Mouse (Mus musculus) intestine, embryonic 15.5 days (tissue): ENCODE measurements around the gene Nppa. TPM values are rescaled to one million over a fixed set of nuclear protein-coding genes. Genes with fewer than 3 reads are reported as not detected.
A peak's percentile ranks its signal among the peaks of the same experiment; 100 is the strongest.

Source experiments
- ATAC-seq: fragments of 200-750 bp; cut with Nextera tagmentation; 2 replicates; pipeline ENCODE4 v1.8.0; 2017; ENCODE audit warnings: moderate TSS enrichment, moderate library complexity
- H3K27ac ChIP-seq: fragments of 300-500 bp; sonication (generic); 2 replicates; pipeline ENCODE4 v1.5.1; 2015; ENCODE audit warnings: mild to moderate bottlenecking, inconsistent platforms
- H3K27me3 ChIP-seq: fragments of 300-500 bp; sonication (generic); replicated peaks from 2 replicates; pipeline ENCODE4 v1.6.1; 2015; ENCODE audit warnings: inconsistent platforms
- H3K36me3 ChIP-seq: fragments of 300-500 bp; sonication (generic); 2 replicates; pipeline ENCODE4 v1.6.1; 2015; ENCODE audit warnings: inconsistent platforms
- H3K4me1 ChIP-seq: fragments of 300-500 bp; sonication (generic); replicated peaks from 2 replicates; pipeline ENCODE4 v1.6.1; 2015; ENCODE audit warnings: inconsistent platforms
- H3K4me2 ChIP-seq: fragments of 300-500 bp; sonication (generic); replicated peaks from 2 replicates; pipeline ENCODE4 v1.6.1; 2015; ENCODE audit warnings: mild to moderate bottlenecking, inconsistent platforms
- H3K4me3 ChIP-seq: fragments of 300-500 bp; sonication (generic); replicated peaks from 2 replicates; pipeline ENCODE4 v1.5.1; 2015; ENCODE audit warnings: inconsistent platforms
- H3K9ac ChIP-seq: fragments of 300-500 bp; sonication (generic); 2 replicates; pipeline ENCODE4 v1.6.1; 2015; ENCODE audit warnings: inconsistent platforms
- H3K9me3 ChIP-seq: fragments of 300-500 bp; sonication (generic); 2 replicates; pipeline ENCODE4 v1.6.1; 2016; ENCODE audit warnings: inconsistent platforms
- WGBS: fragments of 180-500 bp; shearing (Covaris S2); methylation state at CpG from one replicate; pipeline ENCODE4 v1.1.7; 2015; 5-methylcytosine and 5-hydroxymethylcytosine counted together
- polyA plus RNA-seq: library from polyadenylated mRNA; unstranded; fragments of >200 nt; fragmentation: Nextera tagmentation; extraction: Ambion mirVana; gene quantifications from 2 replicates; pipeline ENCODE4 v1.2.1, GENCODE M21; 2015

Gene Nppa
- 0.21 TPM in 1 of 2 replicates, not detected in the other for polyA plus RNA-seq

DNA sequence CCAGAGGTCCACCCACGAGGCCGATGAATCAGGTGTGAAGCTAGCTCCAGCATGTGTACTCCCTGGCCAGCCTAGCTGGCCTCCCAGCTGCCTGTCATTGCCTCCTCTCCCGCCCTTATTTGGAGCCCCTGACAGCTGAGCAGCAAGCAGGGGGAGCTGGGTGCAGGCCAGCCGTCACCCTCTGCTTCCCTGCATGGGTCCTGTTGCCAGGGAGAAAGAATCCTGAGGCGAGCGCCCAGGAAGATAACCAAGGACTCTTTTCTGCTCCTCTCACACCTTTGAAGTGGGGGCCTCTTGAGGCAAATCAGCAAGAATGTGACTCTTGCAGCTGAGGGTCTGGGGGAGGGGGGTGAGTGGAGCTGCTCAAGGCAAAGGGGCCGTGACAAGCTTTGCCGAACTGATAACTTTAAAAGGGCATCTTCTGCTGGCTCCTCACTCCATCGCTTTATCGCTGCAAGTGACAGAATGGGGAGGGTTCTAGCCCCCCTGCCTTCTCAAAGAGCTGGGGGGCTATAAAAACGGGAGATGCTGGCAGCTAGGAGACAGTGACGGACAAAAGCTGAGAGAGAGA, at the start of gene Nppa:
TSS of gene Nppa (plus strand) at position 521 of the 571 bp plus-strand sequence.
- 35% methylated on average over 12 of the region's 12 CpGs for WGBS

DNA sequence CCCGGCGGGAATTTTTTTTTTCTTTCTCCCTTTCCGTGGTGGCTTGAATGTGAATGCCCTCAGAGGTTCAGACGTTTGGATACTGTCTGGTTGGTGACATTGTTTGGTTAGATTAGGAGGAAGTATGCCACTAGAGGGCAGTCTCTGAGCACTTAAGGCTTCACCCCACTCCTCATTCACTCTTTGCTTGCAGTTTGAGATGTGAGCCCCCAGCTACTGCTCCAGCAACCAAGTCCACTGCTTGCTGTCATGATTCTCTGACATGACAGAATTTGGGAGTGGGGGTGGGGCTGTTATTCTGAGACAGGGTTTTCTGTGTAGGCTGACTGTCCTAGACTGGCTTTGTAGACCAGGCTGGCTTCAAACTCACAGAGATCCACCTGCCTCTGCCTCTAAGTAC, 46.9 kb upstream of the Nppa start:
- Histone ChIP-seq H3K4me2 (no peak overlapping the region), H3K4me3 (no peak overlapping the region), H3K9me3 (no peaks in the 10 kb centered on the region), H3K36me3 (no peaks in the 10 kb centered on the region; the same call in 1 of the 2 replicates), H3K4me1 (no peaks in the 10 kb centered on the region), H3K27ac (no peak overlapping the region), H3K27me3 (no peaks in the 10 kb centered on the region), H3K9ac (no peak overlapping the region)
- ATAC-seq, result no peak
- WGBS, result 11% methylated on average over 4 of the region's 4 CpGs

More for the DNA sequence above, at the start of gene Nppa:
- Histone ChIP-seq H3K36me3 (0 out of 2 replicates have a peak, but pooled peaks cover 5% of the 10 kb centered on the region), H3K9ac (no peak within 1 kb of the TSS), H3K27ac (no peak within 1 kb of the TSS), H3K27me3 (no peaks in the 10 kb centered on the region), H3K4me2 (no peak within 1 kb of the TSS), H3K9me3 (no peaks in the 10 kb centered on the region), H3K4me3 (no peak within 1 kb of the TSS), H3K4me1 (no peaks in the 10 kb centered on the region)
- ATAC-seq, result no peak

DNA sequence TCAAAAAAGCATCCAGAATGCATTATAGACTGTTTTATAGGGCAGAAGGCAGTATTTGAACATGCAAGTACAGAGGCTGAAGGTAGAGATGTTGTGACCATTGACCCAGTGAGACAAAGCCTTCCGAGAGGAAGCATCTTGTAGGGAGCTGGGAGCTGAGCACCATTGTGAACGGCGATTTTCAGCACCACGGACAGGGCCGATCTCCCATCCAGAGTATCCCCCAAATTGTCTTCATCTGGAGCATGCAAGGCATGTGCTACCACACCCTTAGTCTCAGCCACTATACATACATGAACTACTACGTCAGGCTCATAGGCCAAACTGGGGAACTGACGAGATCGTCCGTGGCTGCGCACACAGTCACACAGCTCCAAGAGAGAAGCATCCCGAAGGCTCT, 43.4 kb upstream of the Nppa start:
- Histone ChIP-seq H3K9ac (no peak overlapping the region), H3K4me1 (no peaks in the 10 kb centered on the region), H3K4me2 (no peak overlapping the region), H3K9me3 (no peaks in the 10 kb centered on the region), H3K4me3 (no peak overlapping the region), H3K36me3 (no peaks in the 10 kb centered on the region), H3K27ac (no peak overlapping the region), H3K27me3 (no peaks in the 10 kb centered on the region)
- ATAC-seq, result no peak
- 37% methylated on average over 11 of the region's 11 CpGs for WGBS

DNA sequence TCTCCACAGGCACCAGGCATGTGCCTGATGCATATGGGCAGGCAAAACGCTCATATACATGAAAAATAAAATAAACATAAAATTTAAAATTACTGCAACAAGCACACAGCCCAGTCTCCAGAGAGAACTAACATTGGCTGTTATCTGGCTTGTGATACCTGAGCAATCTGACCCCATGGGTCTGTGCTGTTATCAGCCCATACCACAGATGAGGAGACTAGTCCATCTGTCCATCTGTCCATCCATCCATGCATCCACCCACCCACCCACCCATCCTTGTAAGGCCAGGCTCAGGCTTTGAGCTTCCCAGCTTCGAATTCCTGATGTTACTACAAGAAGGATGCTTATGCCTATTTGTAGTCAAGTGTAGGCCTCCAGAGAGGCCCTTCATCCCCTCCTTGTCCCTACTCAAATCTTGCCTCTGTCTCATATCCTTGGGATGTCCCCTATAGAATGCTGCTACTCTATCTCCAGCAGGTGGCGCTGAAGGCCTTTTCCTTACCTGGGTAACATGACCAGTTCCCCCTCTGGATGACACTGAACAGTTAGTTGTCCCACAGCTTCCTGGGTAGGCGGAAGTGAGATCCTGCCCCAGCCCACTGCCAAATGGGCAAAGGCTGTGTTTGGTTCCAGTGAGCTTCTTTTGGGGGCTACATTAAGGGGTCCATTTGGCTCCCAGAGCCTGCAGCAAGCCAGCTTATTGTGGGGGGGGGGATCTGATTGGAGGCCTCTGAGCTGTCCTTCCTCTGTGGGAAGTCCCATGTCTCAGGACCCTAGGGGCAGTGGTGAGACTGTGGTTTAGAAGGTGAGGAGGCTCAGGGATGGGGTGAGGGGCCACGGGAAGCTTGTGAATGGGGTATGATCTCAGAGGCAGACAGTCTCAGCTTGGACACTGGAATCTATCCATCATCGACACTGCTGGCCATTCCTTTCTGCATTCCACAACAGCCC, 40.4 kb upstream of the Nppa start:
- no peaks in the 10 kb centered on the region for H3K4me1 ChIP-seq
- H3K4me3 ChIP-seq, result no peak overlapping the region
- no peaks in the 10 kb centered on the region for H3K9me3 ChIP-seq
- H3K27me3 ChIP-seq, result no peaks in the 10 kb centered on the region
- 44% methylated on average over 6 of the region's 6 CpGs for WGBS
- H3K4me2 ChIP-seq, result no peak overlapping the region
- peak; percentile 65 for ATAC-seq
- no peak overlapping the region for H3K27ac ChIP-seq
- no peak overlapping the region for H3K9ac ChIP-seq
- no peaks in the 10 kb centered on the region for H3K36me3 ChIP-seq

DNA sequence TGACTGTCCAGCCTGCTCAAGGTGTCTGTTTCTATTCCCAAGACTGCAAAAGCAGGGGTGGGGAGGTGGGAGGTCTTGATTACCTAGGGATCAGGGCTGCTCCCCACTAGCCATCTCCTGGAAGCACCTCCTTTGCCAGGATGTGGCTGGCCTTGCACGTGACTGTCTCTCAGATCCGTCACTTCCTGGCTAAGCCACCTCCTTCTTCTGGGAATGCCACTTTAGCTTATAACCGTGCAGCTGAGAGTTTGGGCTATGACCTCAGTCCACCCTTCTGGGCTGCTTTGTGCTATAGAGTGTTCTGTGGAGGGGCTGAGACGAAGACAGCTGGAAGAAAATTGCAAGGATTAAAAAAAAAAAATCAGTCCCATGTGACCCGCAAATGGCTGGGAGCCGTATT, 37.7 kb upstream of the Nppa start:
- Histone ChIP-seq H3K27ac (no peak overlapping the region), H3K4me2 (no peak overlapping the region), H3K4me1 (no peaks in the 10 kb centered on the region), H3K27me3 (no peaks in the 10 kb centered on the region), H3K9ac (no peak overlapping the region), H3K4me3 (no peak overlapping the region), H3K36me3 (no peaks in the 10 kb centered on the region), H3K9me3 (no peaks in the 10 kb centered on the region)
- WGBS, result 42% methylated on average over 6 of the region's 6 CpGs
- ATAC-seq, result no peak

DNA sequence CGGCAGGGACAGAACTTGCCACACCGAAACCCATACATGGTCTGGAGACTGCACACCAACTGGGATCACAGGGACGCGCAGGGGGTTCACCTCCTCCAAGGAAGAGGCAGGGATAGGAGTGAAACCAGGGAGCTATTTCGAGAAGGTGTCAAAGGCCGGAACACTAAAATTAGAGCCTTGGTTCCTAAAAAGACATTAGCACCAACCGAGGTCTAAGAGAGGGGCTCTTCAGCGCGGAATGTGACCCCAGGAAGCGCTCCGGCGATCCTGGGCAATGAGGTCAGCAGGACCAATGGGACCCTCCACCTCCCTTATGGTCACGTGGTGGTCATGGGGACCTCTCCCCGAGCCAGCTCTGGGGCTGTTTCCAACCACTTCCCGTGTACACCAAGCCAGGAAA, 36.9 kb upstream of the Nppa start:
- Histone ChIP-seq H3K27me3 (no peaks in the 10 kb centered on the region), H3K4me3 (no peak overlapping the region), H3K9ac (no peak overlapping the region), H3K4me1 (no peaks in the 10 kb centered on the region), H3K4me2 (no peak overlapping the region), H3K36me3 (no peaks in the 10 kb centered on the region), H3K9me3 (no peaks in the 10 kb centered on the region), H3K27ac (no peak overlapping the region)
- 85% methylated on average over 15 of the region's 15 CpGs for WGBS
- no peak for ATAC-seq

DNA sequence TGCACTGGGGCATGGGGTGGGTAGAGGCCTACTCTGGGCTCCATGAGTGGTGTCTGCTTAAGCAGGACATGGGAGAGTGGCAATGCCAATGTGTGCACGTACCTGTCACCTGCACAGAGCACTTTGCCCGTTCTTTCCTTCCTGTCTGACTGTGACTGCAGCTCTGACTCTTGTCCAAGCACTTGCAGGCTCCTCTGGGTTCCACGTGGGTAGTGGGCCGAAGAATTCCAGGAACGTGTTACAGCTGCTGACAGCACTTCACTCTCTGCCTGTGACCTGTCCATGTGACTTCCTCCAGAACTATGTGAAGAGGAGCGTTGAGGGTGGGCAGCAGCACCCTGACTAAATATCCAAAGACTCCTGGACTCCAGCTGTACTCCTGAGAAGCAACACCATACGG, 34.8 kb upstream of the Nppa start:
- Histone ChIP-seq H3K27ac (no peak overlapping the region), H3K4me2 (no peak overlapping the region), H3K4me1 (no peaks in the 10 kb centered on the region), H3K36me3 (no peaks in the 10 kb centered on the region), H3K9ac (no peak overlapping the region), H3K9me3 (no peaks in the 10 kb centered on the region), H3K27me3 (no peaks in the 10 kb centered on the region), H3K4me3 (no peak overlapping the region)
- 60% methylated on average over 7 of the region's 7 CpGs for WGBS
- no peak for ATAC-seq

DNA sequence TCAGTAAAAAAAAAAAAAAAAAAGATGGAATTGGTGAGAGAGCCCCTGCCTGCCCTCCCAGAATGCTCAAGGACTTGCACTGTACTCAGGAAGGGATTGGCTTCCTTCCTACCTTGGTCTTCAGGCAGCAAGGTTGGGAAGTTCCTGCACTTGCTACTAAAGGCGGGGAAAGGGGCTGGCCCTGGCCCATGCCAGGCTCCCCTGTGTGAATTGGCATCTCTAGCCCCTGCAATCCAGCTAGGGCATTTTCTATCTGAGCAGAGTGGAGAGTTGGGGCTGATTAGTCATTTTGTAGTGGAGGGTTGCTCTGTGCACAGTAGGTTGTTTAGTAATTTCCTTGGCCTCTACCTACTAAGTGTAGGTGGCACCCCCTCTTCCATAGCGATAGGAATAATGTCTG, 31.7 kb upstream of the Nppa start:
- Histone ChIP-seq H3K9ac (no peak overlapping the region), H3K4me3 (no peak overlapping the region), H3K4me1 (no peaks in the 10 kb centered on the region), H3K27ac (no peak overlapping the region), H3K9me3 (no peaks in the 10 kb centered on the region), H3K27me3 (no peaks in the 10 kb centered on the region), H3K4me2 (no peak overlapping the region), H3K36me3 (no peaks in the 10 kb centered on the region)
- 76% methylated on average over 2 of the region's 2 CpGs for WGBS
- ATAC-seq, result no peak

DNA sequence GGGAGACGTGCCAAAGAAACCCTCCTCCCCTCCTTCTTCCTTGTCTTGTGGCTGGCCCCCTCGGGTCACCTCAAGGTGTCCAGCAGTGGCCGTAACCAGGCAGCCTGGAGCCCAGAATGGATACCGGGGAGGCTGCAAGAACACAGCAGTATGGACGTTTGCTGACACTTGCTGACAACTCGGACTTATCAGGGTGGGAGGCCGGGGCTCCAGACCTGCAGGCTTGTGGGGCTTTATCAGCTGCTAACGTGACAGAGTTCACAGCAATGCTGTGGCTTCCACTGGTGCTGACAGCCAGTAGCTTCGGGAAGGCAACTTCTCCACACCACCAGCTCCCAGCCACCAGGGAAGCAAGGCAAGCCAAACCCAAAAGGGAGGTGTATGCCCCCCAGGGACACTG, 31.2 kb upstream of the Nppa start:
- no peaks in the 10 kb centered on the region for H3K9me3 ChIP-seq
- H3K27me3 ChIP-seq, result no peaks in the 10 kb centered on the region
- no peak overlapping the region for H3K4me3 ChIP-seq
- 48% methylated on average over 9 of the region's 9 CpGs for WGBS
- H3K9ac ChIP-seq, result no peak overlapping the region
- no peaks in the 10 kb centered on the region for H3K36me3 ChIP-seq
- no peak overlapping the region for H3K27ac ChIP-seq
- H3K4me2 ChIP-seq, result no peak overlapping the region
- no peaks in the 10 kb centered on the region for H3K4me1 ChIP-seq
- ATAC-seq, result no peak

DNA sequence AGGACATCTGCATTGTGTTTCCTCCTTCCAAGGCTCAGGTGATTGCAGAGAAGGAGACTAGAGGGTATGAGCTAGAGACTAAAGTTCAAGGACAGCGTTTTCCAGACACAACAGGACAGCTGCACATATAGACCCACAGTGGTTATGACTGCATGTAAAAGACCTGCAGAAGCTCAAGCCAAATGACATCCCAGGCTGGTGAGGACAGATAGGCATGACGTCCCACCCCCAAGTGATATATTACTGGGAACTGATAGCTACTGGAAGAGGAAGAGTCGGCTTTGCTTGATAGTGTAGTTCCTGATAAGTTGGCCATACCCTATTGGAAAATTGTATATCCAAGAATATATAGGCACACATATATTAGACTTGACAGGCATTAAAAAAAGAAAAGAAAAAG, 24.3 kb upstream of the Nppa start:
- Histone ChIP-seq H3K9me3 (no peaks in the 10 kb centered on the region), H3K9ac (no peak overlapping the region), H3K4me1 (no peaks in the 10 kb centered on the region), H3K36me3 (no peaks in the 10 kb centered on the region), H3K4me3 (no peak overlapping the region), H3K4me2 (no peak overlapping the region), H3K27me3 (no peaks in the 10 kb centered on the region), H3K27ac (no peak overlapping the region)
- WGBS, result 64% methylated on average over 3 of the region's 3 CpGs
- no peak for ATAC-seq

DNA sequence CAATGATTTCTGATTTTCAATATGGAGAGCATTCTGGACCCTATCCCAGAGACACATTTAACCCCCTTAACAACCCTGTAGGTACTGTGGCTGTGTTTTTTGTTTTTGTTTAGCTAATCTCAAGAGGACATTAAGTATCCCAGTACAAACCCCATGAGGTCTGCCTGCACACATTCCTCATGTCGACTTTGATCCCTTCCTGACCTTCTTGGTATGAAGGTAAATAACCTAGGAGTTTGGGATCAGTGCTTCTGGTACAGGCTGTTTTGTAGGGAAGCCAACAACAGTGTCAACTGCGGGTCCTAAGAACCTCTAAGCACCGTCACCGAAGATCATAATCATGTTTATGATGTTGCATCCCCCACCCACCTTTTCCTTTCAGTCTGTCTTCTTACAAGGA, 22.8 kb upstream of the Nppa start:
- 79% methylated on average over 4 of the region's 4 CpGs for WGBS
- no peaks in the 10 kb centered on the region for H3K27me3 ChIP-seq
- no peaks in the 10 kb centered on the region for H3K36me3 ChIP-seq
- ATAC-seq, result no peak
- no peaks in the 10 kb centered on the region for H3K9me3 ChIP-seq
- no peak overlapping the region for H3K27ac ChIP-seq
- H3K4me1 ChIP-seq, result no peaks in the 10 kb centered on the region
- no peak overlapping the region for H3K4me2 ChIP-seq
- H3K9ac ChIP-seq, result no peak overlapping the region
- no peak overlapping the region for H3K4me3 ChIP-seq

DNA sequence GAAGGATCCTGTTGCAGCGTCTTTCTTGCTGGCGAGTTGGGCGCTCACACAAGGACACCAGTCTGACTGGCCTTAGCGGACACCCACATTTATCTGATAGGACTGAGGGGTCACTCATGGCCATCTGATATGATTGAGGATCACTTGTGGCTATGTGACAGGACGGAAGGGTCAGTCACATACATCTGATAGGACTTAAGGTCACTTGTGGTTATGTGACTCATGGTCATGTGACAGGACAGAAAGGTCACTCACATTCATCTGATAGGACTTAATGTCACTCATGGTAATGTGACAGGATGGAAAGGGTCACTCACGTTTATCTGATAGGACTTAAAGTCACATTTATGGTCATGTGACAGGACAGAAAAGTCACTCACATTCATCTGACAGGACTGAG, 22.1 kb upstream of the Nppa start:
- ATAC-seq, result no peak
- Histone ChIP-seq H3K36me3 (no peaks in the 10 kb centered on the region), H3K27me3 (no peaks in the 10 kb centered on the region), H3K4me1 (no peaks in the 10 kb centered on the region), H3K27ac (no peak overlapping the region), H3K9me3 (no peaks in the 10 kb centered on the region), H3K4me3 (no peak overlapping the region), H3K9ac (no peak overlapping the region), H3K4me2 (no peak overlapping the region)
- WGBS, result 88% methylated on average over 6 of the region's 6 CpGs

DNA sequence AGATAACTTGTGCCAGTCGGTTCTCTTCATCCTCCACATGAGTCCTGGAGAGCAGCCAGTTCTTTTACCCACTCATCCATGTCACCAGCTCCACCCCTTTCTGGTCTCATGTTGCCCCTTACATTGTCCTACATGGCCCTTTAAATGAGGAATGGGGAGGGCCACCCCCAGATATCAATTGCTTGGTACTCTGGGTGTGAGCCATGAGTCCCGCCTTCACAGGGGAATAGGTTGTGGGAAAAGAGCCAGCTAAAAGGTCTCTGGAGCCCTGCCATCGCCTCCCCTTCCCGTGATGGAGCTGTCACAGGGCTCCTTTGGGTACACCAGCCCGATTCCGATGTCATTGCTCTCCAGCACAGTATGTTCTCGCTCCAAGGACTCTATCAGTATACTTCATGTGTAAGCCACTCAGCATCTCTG, 21.1 kb upstream of the Nppa start:
- Histone ChIP-seq H3K9ac (no peak overlapping the region), H3K4me3 (no peak overlapping the region), H3K27me3 (no peaks in the 10 kb centered on the region), H3K27ac (no peak overlapping the region), H3K4me1 (no peaks in the 10 kb centered on the region), H3K4me2 (no peak overlapping the region), H3K9me3 (no peaks in the 10 kb centered on the region), H3K36me3 (no peaks in the 10 kb centered on the region)
- WGBS, result 79% methylated on average over 7 of the region's 7 CpGs
- ATAC-seq, result no peak
